Mouse (Mus musculus) thymus, postnatal 14 days (tissue): ENCODE measurements at regions not wholly inside any gene's neighbourhood (a gene's known extent, or its start where the extent isn't known, plus 50 kb on each side); places are given as distances from the start of the nearest gene placed in this dataset.

Experiments used
- DNase-seq: peaks from one replicate; pipeline ENCODE4 v3.0.0; 2021

DNA sequence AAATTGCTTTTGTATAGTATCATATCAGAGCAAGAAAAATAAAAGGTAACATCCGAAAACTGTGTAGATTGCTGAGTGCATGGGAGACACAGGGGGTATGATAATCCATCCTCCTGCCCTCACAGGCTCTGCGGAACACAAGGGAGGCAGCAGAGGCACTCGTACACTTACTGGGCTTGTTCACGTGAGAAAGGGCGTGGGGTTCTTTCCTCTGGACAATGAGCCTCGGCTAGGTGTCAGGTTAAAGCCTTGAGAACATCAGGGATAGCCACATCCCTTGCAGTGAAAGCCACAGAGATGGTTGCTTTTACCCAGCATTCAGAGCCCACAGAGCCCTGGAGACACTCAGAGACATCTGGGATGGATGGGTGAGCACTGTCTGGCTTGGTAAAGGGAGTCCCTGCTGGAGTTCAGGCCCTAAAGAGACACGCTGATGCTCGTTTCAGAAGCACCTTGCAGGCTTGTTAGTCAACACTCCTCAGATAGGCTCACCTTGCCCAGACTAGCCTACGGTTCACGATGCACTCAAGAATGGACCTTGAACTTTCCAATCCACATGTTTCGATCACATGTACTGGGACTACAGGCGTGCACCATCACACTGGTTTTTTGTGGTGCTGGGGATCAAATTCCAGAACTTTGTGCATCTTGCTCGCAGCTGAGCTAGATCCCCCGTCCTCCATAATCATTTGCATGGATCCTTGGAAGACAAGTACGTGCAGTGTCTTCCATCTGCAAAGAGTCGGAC, 83.5 kb upstream of the Spin1 start:
- DNase-seq, result no peak

DNA sequence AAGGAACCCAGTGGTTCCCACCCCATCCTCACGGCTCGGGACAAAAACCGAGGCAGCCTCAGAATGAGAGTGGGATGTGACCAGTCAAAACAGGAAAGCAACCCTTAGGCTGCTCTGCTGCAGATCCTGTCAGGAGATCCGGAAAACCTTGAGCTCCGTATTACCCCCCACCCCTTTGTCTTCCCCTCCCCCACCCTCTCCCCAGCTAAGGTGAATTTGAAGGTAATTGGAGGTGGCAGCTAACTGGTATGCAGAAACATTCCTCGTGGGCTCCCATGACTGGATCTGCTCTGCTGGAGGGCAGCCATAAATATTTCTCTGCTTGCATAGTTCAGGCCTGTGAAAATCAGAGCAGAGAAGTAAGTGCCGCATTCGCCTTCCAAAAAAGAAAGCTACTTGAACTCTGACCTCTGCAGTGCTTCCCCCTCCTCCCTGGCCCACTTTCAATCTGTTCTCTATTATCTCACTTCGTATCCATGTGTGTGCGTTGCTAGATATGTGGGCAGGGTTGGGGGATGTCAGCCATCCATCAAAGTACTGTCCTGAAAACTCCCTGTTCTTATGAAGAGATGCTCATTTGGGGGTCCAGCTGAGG, 82.9 kb upstream of the Spin1 start:
- no peak for DNase-seq

DNA sequence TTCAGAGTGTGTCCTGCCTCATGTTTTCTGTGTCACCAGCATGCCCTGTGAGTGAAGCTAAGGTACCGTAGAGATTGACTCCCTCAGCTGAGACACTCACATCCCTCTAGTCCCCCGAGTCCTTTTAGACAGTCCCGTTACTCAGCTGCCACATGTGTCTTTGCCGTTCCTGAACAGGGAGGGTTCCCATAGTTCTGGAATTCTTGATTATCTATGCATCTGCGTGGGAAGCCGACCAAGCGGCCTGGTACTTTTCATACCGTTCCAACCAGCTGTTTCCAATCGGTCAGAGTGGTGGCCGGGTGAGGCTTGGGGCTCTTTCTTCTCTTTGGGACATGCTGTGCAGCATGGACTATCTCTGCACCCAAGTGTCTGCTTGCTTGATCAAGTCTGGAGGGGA, 82.3 kb upstream of the Spin1 start:
- DNase-seq, result no peak

DNA sequence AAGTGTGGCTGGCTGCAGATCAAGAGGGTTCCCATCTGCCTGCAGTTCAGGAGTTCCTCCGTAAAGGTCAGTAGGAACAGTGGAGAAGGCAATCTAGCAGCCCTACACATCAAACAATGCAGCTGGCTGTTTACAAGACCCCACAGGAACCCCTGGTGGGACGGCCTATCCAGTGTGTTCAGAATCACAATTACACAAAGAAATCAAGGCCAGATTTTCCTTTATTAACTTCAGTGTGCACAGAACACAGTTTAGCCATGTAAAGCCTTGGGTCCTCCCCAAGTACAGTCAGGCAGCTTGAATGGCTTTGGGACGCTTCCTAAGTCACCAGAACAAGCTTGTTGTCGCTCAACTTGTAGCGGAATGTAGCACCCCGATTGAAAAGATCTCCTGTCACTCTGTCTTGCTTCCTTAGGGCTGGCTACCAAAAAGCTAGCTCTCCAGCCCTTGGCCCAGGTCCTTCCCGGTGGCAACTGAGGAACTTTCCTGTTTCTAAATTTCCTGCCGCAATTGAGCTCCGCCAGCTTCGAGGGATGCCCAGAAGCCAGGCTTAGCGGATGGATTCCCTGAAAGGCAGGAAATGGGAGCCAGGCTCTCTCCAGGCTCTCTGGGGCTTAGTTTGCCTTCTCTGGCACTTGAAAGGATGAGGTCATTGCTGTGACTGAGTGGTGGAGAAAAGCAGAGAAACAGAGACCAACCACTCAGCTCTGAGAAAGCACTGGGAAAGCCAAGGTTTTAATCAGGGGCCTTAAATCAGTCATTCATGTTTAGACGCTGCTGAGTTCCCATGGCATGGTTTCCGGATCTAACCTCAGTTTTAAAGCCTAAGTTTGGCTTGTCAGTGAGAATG, 78.1 kb upstream of the Spin1 start:
- DNase-seq, result no peak

DNA sequence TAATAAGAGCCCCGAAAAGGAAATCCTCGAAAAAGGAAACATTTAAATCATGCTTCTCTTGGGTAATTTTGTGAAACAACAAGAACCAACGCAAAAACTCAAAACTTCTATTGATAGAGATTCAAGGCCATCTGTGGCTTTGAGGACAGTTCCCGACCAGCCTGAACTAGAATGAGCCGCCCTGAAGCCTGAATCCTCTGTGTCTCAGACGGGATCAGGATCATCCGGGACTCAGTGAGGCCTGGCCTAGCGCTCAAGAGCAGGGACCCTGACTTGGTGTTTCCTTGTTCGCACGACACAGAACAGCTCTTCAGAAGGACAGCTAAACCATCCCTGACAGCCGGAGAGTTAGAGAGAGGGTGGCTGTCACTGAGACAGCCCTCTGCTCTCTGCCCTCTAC, 77.4 kb upstream of the Spin1 start:
- DNase-seq, result no peak

DNA sequence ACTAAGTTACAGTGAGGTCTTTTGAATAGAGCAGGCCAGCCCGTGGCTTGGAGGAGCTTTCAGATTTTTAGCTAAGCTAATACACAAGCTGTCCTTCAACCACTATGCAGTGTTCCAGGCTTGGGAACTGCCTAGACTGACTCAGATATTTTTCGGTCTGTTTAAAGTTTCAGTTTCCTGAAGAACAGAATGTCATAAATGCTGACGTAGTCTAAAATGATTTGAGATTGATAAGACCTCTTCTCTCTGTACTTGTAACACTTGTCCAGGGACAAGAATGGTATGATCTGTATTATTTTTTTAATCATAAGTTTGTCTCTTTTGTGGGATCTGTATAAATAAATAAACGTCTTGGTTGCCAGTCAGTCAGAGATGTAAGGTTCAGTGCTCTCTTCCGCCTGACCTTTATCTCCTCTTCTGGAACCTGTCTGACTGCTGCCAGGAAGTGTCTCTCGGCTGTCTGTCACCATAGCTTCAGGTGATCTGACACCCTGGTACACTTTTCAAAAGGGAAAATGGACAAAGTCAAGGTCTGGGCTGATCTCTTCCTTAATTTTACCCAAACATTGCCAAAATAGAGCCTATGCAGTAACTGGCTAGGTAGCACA, 74.3 kb upstream of the Spin1 start:
- DNase-seq, result no peak

DNA sequence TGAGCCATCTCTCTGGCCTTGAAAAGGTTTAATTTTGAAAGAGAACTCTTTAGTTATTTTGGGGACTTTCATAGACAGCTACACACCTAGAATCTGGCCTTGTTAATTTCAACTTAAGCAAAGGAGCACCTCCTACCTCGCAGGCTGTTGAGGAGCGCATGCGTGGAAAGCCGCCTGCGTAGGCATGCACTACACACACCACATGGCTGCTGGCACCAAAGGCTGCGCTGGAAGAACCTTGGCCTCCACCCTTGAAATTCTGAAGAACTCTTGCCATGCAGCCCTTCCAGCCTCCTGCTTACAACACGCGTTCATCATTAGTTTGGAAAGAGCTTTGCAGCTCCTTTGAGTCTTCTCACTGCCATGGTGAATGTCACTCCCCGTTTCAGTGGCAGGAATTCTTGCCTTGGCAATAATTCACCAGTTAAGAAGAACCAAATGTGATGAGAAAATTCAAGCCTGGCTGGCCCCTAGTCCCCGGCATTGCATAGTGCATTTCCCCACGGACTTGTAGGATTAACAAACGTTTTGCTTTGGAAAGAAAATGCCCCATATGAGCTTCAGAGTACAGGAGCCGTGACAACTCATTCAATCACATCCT, 62.7 kb upstream of the Spin1 start:
- no peak for DNase-seq

DNA sequence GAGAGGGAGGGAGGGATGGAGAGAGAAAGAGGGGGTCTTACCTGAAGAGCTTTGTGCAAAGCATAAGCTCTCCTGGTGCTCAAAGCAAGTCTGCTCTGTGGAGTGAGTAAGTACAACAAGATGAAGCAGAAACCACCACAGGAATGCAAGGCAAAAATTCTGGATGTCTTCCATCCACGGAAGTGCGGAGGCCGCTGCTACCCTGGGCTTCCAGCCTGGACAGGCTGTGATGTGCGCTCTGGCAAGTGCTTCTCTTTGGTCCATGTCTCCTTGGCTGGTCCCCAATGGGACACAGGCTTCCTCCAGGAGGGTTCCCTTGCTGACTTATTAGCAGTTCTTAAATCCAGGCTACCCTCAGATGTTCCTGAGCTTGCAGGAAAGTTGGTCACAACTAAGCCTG, 61.7 kb upstream of the Spin1 start:
- no peak for DNase-seq

DNA sequence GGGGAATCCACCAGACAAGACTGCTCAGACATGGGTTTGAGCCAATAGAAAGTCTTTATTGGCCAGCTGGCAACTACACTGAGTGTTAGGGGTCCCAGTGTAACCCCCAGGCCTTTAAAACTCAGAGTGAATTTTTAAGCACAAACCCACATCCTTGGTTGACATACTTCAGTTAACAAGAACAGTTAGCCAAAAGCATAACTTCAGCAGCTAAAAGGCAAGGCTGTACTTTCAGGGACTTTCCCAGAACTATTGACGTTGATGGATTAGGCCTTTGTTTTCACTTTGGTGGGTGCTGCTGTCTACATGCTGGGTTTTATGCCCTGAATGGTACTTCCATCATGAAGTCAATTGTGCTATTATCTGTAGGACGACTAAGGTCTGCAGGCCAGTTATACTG, 59.6 kb upstream of the Spin1 start:
- DNase-seq, result no peak

DNA sequence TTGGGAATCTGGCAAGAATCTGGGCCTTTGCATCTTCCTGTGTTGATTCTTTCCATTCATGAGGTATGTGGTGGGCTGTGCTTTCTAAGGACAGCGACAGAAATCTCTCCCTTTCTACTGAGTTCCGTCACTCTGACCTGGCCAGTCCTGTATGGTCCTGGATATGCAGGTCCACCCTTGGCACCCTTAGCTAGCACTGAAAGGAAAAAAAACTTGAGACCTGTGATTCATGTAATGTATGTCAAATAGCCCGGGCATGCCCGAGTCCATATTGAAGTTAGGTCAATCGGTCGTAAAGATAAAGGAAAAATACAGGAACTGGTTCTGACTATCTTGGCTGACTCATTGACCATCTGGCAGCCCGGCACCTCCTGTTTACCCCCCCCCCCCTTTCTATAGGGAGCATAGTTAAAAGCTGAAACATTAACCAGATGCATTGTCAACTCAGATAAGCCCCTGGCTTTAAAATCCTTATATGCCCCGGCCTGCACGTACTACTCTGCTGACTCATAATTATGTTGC, 57.7 kb upstream of the Spin1 start:
- DNase-seq, result no peak
